Comparison of ENCODE assay signal across 8 mouse cellular contexts in genomic region chr5:112848586-112849280, GRCm38 (mm10). TPM values are rescaled to one million over a fixed set of nuclear protein-coding genes. Genes with fewer than 3 reads are reported as not detected.
DNase-seq lines count a peak whose midpoint lies in the region; ATAC-seq and TF ChIP-seq lines count a peak whose summit lies in the region.

No protein-coding gene starts in this region.

- no peak for TF ChIP-seq POLR2A in limb, embryonic 14.5 days (IDR thresholded peaks at IDR 0.05; ENCODE audit: borderline replicate concordance, extremely low read depth, insufficient read depth, insufficient read length)

- no peak overlapping the region for H3K4me2 ChIP-seq in liver, embryonic 12.5 days
- H3K4me2 ChIP-seq in intestine, embryonic 16.5 days (ENCODE audit: low read depth, low read length): peak overlapping the region; percentile 47
- peak overlapping the region; percentile 22 for H3K4me2 ChIP-seq in limb, embryonic 14.5 days (replicated peaks; ENCODE audit: low read depth, low read length, severe bottlenecking)

- peak; percentile 48 for DNase-seq in liver
- peak; percentile 83 to 86 for DNase-seq in cerebellum, postnatal 10 days
- peak; percentile 73 for DNase-seq in forelimb bud, embryonic 11.5 days (ENCODE audit: low read depth, low spot score)
- peak; percentile 43 for DNase-seq in limb, embryonic 14.5 days (ENCODE audit: low spot score)
- peak; percentile 31 for DNase-seq in naive thymus-derived CD4-positive, alpha-beta T cell, adult 2 months (ENCODE audit: low read depth)
- peak; percentile 25 for DNase-seq in yolk sac, embryonic 10.5 days (ENCODE audit: low spot score)

- H3K27me3 ChIP-seq in liver, embryonic 12.5 days (replicated peaks): peaks cover 16% of the 10 kb centered on the region
- no peaks in the 10 kb centered on the region for H3K27me3 ChIP-seq in intestine, embryonic 16.5 days (replicated peaks; ENCODE audit: control insufficient read depth, insufficient read depth, low read length)
- H3K27me3 ChIP-seq in limb, embryonic 14.5 days (ENCODE audit: control insufficient read depth, insufficient read depth, low read length): no peaks in the 10 kb centered on the region; the same call in 1 of the 2 replicates

- no peaks in the 10 kb centered on the region for H3K4me1 ChIP-seq in liver, embryonic 12.5 days
- H3K4me1 ChIP-seq in intestine, embryonic 16.5 days (ENCODE audit: control insufficient read depth, insufficient read depth, low read length): peaks cover 17% of the 10 kb centered on the region
- H3K4me1 ChIP-seq in limb, embryonic 14.5 days (ENCODE audit: control insufficient read depth, insufficient read depth, low read length): peaks cover 27% of the 10 kb centered on the region

- no peaks in the 10 kb centered on the region for H3K36me3 ChIP-seq in liver, embryonic 12.5 days
- no peaks in the 10 kb centered on the region for H3K36me3 ChIP-seq in intestine, embryonic 16.5 days (ENCODE audit: control insufficient read depth, insufficient read depth, low read length)
- H3K36me3 ChIP-seq in limb, embryonic 14.5 days (ENCODE audit: control insufficient read depth, insufficient read depth, low read length): no peaks in the 10 kb centered on the region

- 8% methylated on average over 16 of the region's 16 CpGs for WGBS in liver, embryonic 12.5 days (ENCODE audit: insufficient replicate concordance)
- 5% methylated on average over 16 of the region's 16 CpGs for WGBS in intestine, embryonic 16.5 days
- 3% methylated on average over 16 of the region's 16 CpGs for WGBS in limb, embryonic 14.5 days

- no peak overlapping the region for H3K27ac ChIP-seq in liver, embryonic 12.5 days
- H3K27ac ChIP-seq in intestine, embryonic 16.5 days (ENCODE audit: low read length): no peak overlapping the region
- H3K27ac ChIP-seq in limb, embryonic 14.5 days (replicated peaks; ENCODE audit: low read depth, low read length): no peak overlapping the region

- no peak for ATAC-seq in liver, embryonic 12.5 days
- peak; percentile 89 for ATAC-seq in intestine, embryonic 16.5 days
- ATAC-seq in limb, embryonic 14.5 days (ENCODE audit: low FRiP score, low read depth): peak; percentile 25; the same call in 1 of the 2 replicates

- no peak overlapping the region for H3K4me3 ChIP-seq in liver, embryonic 12.5 days
- peak overlapping the region; percentile 33 for H3K4me3 ChIP-seq in intestine, embryonic 16.5 days (ENCODE audit: low read length)
- no peak overlapping the region for H3K4me3 ChIP-seq in limb, embryonic 14.5 days (replicated peaks; ENCODE audit: low read length)

- H3K9ac ChIP-seq in liver, embryonic 12.5 days: no peak overlapping the region
- peak overlapping the region; percentile 30; the same call in 1 of the 2 replicates for H3K9ac ChIP-seq in intestine, embryonic 16.5 days (ENCODE audit: low read depth, low read length)
- no peak overlapping the region for H3K9ac ChIP-seq in limb, embryonic 14.5 days (ENCODE audit: low read depth, low read length, severe bottlenecking)

- H3K9me3 ChIP-seq in liver, embryonic 12.5 days (replicated peaks): no peaks in the 10 kb centered on the region
- H3K9me3 ChIP-seq in intestine, embryonic 16.5 days (ENCODE audit: control insufficient read depth, low read length): no peaks in the 10 kb centered on the region
- no peaks in the 10 kb centered on the region for H3K9me3 ChIP-seq in limb, embryonic 14.5 days (ENCODE audit: control insufficient read depth, low read length)

RNA-seq across cellular contexts. Expression of gene Myo18b, which starts 47.4 kb away (rescaled TPM):
- polyA plus RNA-seq in liver, embryonic 12.5 days (2016; fragmentation: Nextera tagmentation; extraction: Ambion mirVana): 0.08 and 0.11 TPM in 2 replicates
- polyA plus RNA-seq in intestine, embryonic 16.5 days (2015; fragmentation: Nextera tagmentation; extraction: Ambion mirVana): 0.31 and 0.40 TPM in 2 replicates
- 4.9 and 6.5 TPM in 2 replicates for polyA plus RNA-seq in limb, embryonic 14.5 days (2012; rRNA removed)
- 2.7 and 3.7 TPM in 2 replicates for polyA plus RNA-seq in limb, embryonic 14.5 days (2014; fragmentation: Nextera tagmentation; extraction: Ambion mirVana)

Comparison
In these comparisons a context has a peak if more than half of its experiments do, and no peak if none do; other contexts are left out.
1. DNase-seq: peak in every context shown above with its lines; median percentile 84 in cerebellum, postnatal 10 days; 73 in forelimb bud, embryonic 11.5 days; 48 in liver; 43 in limb, embryonic 14.5 days; 31 in naive thymus-derived CD4-positive, alpha-beta T cell, adult 2 months; 25 in yolk sac, embryonic 10.5 days.